Mouse (Mus musculus): Measurements from ENCODE around the gene Commd4.

The Commd4 gene

DNA sequence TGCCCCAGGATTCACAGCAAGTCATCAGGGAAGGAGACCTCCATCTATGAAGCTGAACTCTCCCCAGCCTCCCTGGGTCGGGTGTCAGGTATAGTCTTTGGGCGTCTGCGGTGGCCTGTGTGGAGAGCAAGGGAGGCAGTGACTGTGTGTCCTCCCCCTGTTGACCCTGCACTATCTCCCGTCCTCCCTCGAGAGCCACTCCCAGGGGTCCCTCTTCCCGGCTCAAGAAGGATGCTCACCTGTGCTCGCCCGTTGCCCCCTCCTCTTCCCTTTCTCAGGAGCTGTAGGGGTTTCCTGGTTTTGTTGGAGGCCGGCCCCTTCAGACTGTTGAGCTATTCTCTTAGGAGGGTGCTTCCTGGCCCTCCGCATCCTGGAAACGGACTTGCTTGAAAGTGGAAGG is 14.9 kb downstream of the Commd4 start:
- peak in 1 of 2 experiments; percentile 27 for DNase-seq (ENCODE audit: inconsistent age in 2 of 2, low spot score in 1 of 2)

DNA sequence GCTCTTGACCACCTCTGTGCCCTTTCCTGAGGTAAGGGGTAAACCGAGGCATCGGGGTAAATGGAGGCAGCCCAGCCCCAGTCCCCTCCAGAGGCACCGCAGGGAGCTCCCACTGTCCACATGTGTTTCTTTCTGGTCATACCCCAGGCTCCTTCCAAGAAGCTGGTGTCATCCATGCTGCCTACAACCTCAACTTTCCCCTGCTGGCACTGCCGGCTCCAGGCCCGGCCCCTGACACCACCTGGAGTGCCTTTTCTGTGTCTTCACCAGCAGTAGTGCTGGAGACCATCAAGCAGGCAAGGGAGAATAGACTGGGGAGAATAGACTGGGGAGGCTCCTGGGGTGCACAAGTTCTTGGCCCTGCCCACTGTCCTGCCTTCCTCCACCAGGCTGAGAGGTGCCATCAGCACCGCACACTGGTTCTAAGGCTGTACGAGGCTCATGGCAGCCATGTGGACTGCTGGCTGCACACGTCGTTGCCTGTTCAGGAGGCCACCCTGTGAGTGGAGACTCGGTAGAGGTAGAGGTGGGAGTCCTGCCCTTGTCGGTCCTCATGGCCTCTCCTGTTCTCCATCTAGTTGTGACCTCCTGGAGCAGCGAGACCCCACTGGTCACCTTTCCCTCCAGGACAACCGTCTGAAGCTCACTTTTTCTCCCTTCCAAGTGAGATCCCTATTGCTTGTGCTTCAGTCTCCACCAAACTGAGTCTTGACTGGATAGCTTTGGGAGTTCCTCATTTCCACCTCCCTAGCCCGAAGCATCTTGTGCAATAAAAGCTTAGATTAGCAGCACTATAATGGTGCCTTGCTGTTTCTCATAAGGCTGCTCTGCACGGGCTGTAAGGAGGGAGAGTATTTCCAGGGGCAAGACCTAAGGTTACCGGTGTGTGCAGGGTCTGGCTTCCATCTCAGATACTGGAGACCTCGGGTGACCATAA is 16.4 kb downstream of the Commd4 start:
- peak in 1 of 2 experiments; percentile 18 for DNase-seq (ENCODE audit: inconsistent age in 2 of 2, low spot score in 1 of 2)

DNA sequence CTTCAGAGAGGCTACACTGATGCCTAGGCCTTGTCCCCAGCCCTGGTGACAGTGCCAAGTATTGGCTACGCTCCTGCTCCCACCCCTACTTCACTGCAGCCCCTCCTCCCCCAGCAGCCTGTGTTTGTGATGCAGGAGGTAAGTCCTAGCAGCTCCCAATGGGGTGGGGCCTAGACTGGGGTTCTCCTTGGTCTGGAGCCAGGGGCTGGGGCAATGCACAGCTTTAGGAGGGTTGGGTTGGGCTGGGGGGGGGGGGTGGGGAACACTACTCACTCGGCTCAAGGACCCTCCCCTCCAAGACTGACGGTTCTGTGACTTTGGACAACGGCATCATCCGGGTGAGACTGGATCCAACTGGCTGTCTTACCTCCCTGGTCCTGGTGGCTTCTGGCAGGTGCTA is 18.6 kb downstream of the Commd4 start:
- no peak for DNase-seq (ENCODE audit: inconsistent age in 2 of 2, low spot score in 1 of 2)

DNA sequence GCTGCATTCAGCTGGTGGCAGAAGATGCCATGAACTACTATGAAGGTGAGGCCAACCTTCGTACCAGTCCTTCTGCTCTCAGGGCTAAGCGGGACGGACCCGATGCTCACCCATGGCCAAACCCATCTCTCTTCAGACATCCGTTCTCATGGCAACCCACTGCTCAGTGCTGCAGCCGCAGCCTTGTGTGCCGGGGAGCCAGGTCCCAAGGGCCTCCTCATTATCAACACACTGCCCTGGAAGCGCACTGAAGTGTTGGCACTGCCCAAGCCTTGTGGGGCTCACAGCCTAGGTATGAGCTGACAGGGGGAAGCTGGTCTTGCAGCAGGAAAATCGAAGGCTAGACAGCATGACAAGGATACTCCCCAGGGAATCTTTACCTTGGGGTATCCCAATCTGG is 19.0 kb downstream of the Commd4 start:
- DNase-seq (ENCODE audit: inconsistent age in 2 of 2, low spot score in 1 of 2) = no peak

DNA sequence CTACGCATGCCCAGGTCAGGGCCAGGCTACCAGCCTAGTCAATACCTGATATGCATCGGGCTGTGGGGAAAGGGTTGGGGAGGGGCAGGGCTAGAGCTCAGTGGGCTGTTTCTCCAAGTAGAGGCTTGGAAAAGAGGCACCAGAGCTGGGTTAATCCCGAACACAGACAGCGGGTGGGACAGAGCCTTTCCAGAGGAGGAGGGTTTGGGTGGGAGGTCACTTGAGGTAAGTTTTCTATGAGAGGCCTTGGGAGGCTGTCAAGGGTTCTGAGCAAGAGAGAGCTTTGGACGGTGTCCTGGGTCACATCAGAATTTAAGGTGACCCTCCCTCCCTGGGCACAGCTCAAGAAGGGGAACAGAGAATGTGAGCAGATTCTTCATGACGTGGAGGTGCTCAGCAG is 19.6 kb downstream of the Commd4 start:
- no peak for DNase-seq (ENCODE audit: inconsistent age in 2 of 2, low spot score in 1 of 2)

DNA sequence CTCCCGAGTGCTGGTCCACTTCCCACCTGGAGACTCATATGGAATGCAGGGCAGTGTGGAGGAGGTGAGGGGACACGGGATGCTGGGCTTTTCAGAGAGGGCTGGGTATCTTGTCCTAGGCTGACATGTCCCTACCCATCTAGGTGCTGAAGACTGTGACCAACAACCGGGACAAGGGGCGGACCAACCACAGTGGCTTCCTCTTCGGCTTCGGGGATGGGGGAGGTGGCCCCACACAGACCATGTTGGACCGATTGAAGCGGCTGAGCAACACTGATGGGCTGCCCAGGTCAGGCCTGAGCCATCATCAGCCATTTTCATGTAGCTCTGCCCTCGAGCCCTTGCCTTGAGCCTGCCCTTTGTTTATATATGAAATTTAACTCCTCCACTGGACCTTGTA is 20.4 kb downstream of the Commd4 start:
- DNase-seq (ENCODE audit: inconsistent age in 2 of 2, low spot score in 1 of 2) = no peak

DNA sequence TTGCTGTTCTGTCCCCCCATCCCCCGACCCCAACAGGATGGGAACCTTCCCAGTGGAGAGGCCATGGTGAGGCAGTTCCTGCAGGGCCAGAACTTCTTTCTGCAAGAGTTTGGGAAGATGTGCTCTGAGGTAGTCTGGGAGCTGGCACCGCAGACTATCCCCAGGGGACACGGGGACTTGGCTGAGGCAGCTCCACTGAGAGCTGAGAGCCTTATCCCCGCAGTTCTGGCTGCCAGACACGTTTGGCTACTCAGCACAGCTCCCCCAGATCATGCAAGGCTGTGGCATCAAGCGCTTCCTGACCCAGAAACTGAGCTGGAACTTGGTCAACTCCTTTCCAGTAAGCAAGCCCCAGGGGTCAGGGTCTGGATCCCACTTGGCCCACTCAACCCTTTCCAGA is 20.9 kb downstream of the Commd4 start:
- peak in 1 of 2 experiments; percentile 27 for DNase-seq (ENCODE audit: inconsistent age in 2 of 2, low spot score in 1 of 2)

DNA sequence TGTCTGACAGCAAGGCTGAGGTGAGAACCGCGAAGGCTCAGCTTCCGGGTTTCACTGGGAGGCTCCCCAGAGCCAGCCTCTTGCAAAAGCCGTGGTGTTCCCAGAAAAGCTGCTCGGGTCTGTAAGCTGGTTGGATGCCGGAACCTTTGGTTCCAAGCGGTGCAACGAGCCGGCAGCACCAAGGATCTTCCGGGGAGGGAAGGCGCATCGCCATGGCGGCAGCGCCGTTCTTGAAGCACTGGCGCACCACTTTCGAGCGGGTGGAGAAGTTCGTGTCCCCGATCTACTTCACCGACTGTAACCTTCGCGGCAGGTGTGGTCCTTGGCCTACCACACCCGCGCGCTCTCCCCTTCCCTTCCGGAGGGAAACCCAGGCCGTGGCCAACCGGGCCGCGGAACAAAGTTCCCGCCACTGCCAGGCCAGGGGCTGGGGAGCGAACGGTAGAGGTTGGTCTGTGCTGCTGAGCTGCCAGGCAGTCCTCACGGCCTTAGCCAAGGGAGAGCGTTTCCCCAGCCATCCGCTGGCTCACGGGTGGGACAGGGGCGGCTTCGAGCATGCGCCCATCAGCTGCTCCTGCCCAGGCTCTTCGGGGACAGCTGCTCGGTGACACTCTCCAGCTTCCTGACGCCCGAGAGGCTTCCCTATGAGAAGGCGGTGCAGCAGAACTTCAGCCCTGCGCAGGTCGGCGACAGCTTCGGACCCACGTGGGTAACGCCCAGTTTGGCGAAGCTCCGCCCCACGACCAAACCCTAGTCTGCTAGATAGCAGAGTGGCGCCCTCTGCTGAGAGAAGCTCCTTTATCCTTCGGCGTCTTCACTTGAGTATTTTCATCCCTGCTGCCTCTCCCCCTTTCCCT is 27.3 kb downstream of the Commd4 start, which contains the start of gene Man2c1:
TSS of gene Man2c1 (plus strand) at position 114 of the 857 bp plus-strand sequence.
- peak; percentile 95 to 97 for DNase-seq (ENCODE audit: inconsistent age in 2 of 2, low spot score in 1 of 2)

DNA sequence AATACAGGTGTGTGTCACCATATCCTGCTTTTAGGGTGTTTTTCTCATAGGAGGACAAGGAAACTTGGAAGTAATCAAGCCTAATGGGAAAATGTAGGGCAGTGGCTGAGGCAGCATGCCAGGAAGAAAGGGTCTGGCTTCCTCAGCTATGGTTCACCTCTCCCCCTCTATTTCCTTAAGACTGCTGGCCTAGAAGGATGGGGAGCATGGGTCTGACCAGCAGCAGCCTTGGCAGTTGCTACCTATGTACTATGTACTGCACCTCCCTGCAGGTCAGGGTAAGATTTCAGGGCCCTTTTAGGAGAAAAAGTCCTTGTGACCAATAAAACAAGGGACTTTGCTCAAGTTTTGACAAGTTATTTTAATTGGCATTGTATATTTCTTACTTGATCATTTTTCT is 28.5 kb downstream of the Commd4 start:
- no peak for DNase-seq (ENCODE audit: inconsistent age in 2 of 2, low spot score in 1 of 2)

DNA sequence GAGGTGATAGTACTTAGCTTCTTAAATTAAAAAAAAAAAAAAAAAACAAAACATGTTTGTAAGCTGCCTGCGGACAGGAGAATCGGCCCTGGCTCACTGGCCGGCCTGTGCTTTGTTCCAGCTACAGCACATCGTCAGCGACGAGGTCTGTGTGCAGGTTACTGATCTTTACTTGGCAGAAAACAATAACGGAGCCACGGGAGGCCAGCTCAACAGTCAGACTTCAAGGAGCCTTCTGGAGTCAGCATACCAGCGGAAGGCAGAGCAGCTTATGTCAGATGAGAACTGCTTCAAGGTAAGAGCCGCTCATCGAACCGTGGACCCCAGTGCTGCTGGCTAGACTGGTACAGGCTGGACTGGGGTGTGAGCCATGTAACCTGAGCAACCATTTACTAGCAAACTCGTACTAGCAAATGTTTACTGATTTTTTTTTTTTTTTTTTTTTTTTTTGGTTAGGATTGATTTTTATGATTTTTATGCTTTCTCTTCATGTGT is 40.8 kb downstream of the Commd4 start:
- DNase-seq (ENCODE audit: inconsistent age in 2 of 2, low spot score in 1 of 2) = no peak
